Mouse (Mus musculus) hematopoietic stem cell, adult 5-6 weeks (primary cell): ENCODE data around the gene Mtmr14. TPM values are rescaled to one million over a fixed set of nuclear protein-coding genes. Genes with fewer than 3 reads are reported as not detected.

Source experiments
- ATAC-seq, 2 experiments: fragments of 125-278 bp in 1 of 2; replicated peaks in 1 of 2; 2 replicates each; pipeline ENCODE4 v1.8.0; 2016 to 2017; ENCODE audit warnings: inconsistent platforms in 2 of 2, mild to moderate bottlenecking in 2 of 2, moderate number of reproducible peaks in 2 of 2, low read depth in 1 of 2, moderate TSS enrichment in 1 of 2; ENCODE audit not compliant: low FRiP score in 2 of 2, poor library complexity in 2 of 2, severe bottlenecking in 2 of 2, insufficient read depth in 1 of 2, low TSS enrichment in 1 of 2
- total RNA-seq: library from RNA; stranded (forward); fragments of 172-1452, 232-1000 nt; gene quantifications from 2 replicates; pipeline ENCODE4 v1.2.3, GENCODE M21; 2017

The Mtmr14 gene
- 40.0 and 44.6 TPM in 2 replicates for total RNA-seq

GRCm38 (mm10) chr6:113237542-113238270 lies at the start of gene Mtmr14:
TSS of gene Mtmr14 (plus strand) at chr6:113237843.
- ATAC-seq = peak; percentile 98 to 99

GRCm38 (mm10) chr6:113193765-113194460 lies 43.7 kb upstream of the Mtmr14 start:
- peak; percentile 17 to 72 for ATAC-seq

GRCm38 (mm10) chr6:113194517-113194840 lies 43.2 kb upstream of the Mtmr14 start:
- ATAC-seq = no peak

GRCm38 (mm10) chr6:113194841-113195595 lies 42.6 kb upstream of the Mtmr14 start, which contains the start of gene Lhfpl4:
TSS of gene Lhfpl4 (minus strand) at chr6:113195384.
- ATAC-seq = no peak

GRCm38 (mm10) chr6:113195596-113195992 lies 42.0 kb upstream of the Mtmr14 start:
- ATAC-seq = no peak

- no peak for ATAC-seq
These were observed 21.4 kb upstream of the Mtmr14 start for GRCm38 (mm10) chr6:113216280-113216679.

GRCm38 (mm10) chr6:113225798-113226197 lies 11.8 kb upstream of the Mtmr14 start:
- ATAC-seq = peak in 1 of 2 experiments; percentile 32; a peak in 1 of 4 replicates

- no peak for ATAC-seq
These were observed 10.9 kb upstream of the Mtmr14 start for GRCm38 (mm10) chr6:113226705-113227104.

- ATAC-seq = no peak
These were observed 2.5 kb upstream of the Mtmr14 start for GRCm38 (mm10) chr6:113235141-113235540.

- ATAC-seq = peak in 1 of 2 experiments; percentile 37; a peak in 2 of 4 replicates
These were observed 799 bp downstream of the Mtmr14 start for GRCm38 (mm10) chr6:113238442-113238841.

GRCm38 (mm10) chr6:113242753-113243152 lies 5.1 kb downstream of the Mtmr14 start:
- no peak for ATAC-seq

- peak; percentile 71 to 82; a peak in 3 of 4 replicates for ATAC-seq
These were observed 7.9 kb downstream of the Mtmr14 start for GRCm38 (mm10) chr6:113245585-113245984.

GRCm38 (mm10) chr6:113250786-113251185 lies 13.1 kb downstream of the Mtmr14 start:
- no peak for ATAC-seq

- no peak for ATAC-seq
These were observed 14.3 kb downstream of the Mtmr14 start for GRCm38 (mm10) chr6:113251921-113252320.

GRCm38 (mm10) chr6:113254899-113255298 lies 17.3 kb downstream of the Mtmr14 start:
- peak; percentile 43 to 62; a peak in 3 of 4 replicates for ATAC-seq

GRCm38 (mm10) chr6:113261174-113261858 lies 23.7 kb downstream of the Mtmr14 start:
- no peak for ATAC-seq

- no peak for ATAC-seq
These were observed 25.9 kb downstream of the Mtmr14 start for GRCm38 (mm10) chr6:113263531-113263930.
